Mouse (Mus musculus) MEL-GATA-1-ER (cell line): Measurements from ENCODE around the gene Ydjc.
A peak's percentile ranks its signal among the peaks of the same experiment; 100 is the strongest.
"Not testable (repeated sequence)": the region's sequence is repeated elsewhere in the genome, so short reads cannot be mapped to it uniquely, and the experiment has no call there.

Experiments used
- DNase-seq: peaks from one replicate; pipeline ENCODE4 v3.0.0-alpha.2; 2012; ENCODE audit warnings: low read depth; ENCODE audit errors: extremely low read depth

Ydjc gene

GRCm38 (mm10) chr16:17151874-17152273 lies 7.5 kb downstream of the Ydjc start:
- no peak for DNase-seq

- no peak for DNase-seq
Observed at GRCm38 (mm10) chr16:17154346-17154745, 9.9 kb downstream of the Ydjc start.

GRCm38 (mm10) chr16:17165478-17165877 lies 21.1 kb downstream of the Ydjc start:
- DNase-seq: not testable (repeated sequence)

GRCm38 (mm10) chr16:17167179-17167578 lies 22.8 kb downstream of the Ydjc start:
- no peak for DNase-seq

- no peak for DNase-seq
Observed at GRCm38 (mm10) chr16:17168049-17168448, 23.6 kb downstream of the Ydjc start.

- DNase-seq: no peak
Observed at GRCm38 (mm10) chr16:17175765-17176164, 31.3 kb downstream of the Ydjc start.

- DNase-seq: no peak
Observed at GRCm38 (mm10) chr16:17177623-17178170, 33.3 kb downstream of the Ydjc start.

GRCm38 (mm10) chr16:17179706-17180105 lies 35.3 kb downstream of the Ydjc start:
- no peak for DNase-seq

- peak; percentile 97 for DNase-seq
Observed at GRCm38 (mm10) chr16:17181382-17181781, 37.0 kb downstream of the Ydjc start.

GRCm38 (mm10) chr16:17182136-17182535 lies 37.7 kb downstream of the Ydjc start:
- DNase-seq: no peak

GRCm38 (mm10) chr16:17183003-17183402 lies 38.6 kb downstream of the Ydjc start:
- no peak for DNase-seq

- no peak for DNase-seq
Observed at GRCm38 (mm10) chr16:17185475-17185874, 41.1 kb downstream of the Ydjc start.

GRCm38 (mm10) chr16:17193823-17194222 lies 49.4 kb downstream of the Ydjc start:
- no peak for DNase-seq

- no peak for DNase-seq
Observed at GRCm38 (mm10) chr16:17200121-17200952, 55.9 kb downstream of the Ydjc start.

- no peak for DNase-seq
Observed at GRCm38 (mm10) chr16:17200953-17201707, 56.7 kb downstream of the Ydjc start.

- DNase-seq: no peak
Observed at GRCm38 (mm10) chr16:17201977-17202376, 57.6 kb downstream of the Ydjc start.

- DNase-seq: no peak
Observed at GRCm38 (mm10) chr16:17202549-17202948, 58.1 kb downstream of the Ydjc start, which contains the start of gene Ube2l3. Gene Ube2l3, minus strand, starts transcription at chr16:17202649.

GRCm38 (mm10) chr16:17204990-17205389 lies 60.6 kb downstream of the Ydjc start:
- no peak for DNase-seq

GRCm38 (mm10) chr16:17208389-17209361 lies 64.3 kb downstream of the Ydjc start, which contains the start of gene Rimbp3:
Gene Rimbp3, plus strand, starts transcription at chr16:17208603.
- DNase-seq: peak; percentile 72

GRCm38 (mm10) chr16:17209404-17209960 lies 65.1 kb downstream of the Ydjc start:
- DNase-seq: no peak
